Mouse (Mus musculus) v-Abl transformed pro-B cells (cell line): ENCODE measurements around the gene A430078G23Rik.

Experiments used
- in situ Hi-C, 2 experiments: fragments of 400-800 bp; cut with MboI; formaldehyde crosslinking; loops; one replicate each; pipeline ENCODE4 v1.15.1; 2025; ENCODE audit not compliant: unreplicated experiment in 2 of 2

A430078G23Rik gene

GRCm38 (mm10) chr8:3395246-3395645 is 42.0 kb downstream of the A430078G23Rik start:
- in situ Hi-C loops: no loop called here

- in situ Hi-C loops: no loop called here
Measured at GRCm38 (mm10) chr8:3397597-3397996, 44.4 kb downstream of the A430078G23Rik start.

- in situ Hi-C loops: no loop called here
Measured at GRCm38 (mm10) chr8:3400509-3400908, 47.3 kb downstream of the A430078G23Rik start.

GRCm38 (mm10) chr8:3407417-3407816 is 54.2 kb downstream of the A430078G23Rik start:
- in situ Hi-C loops: no loop called here

GRCm38 (mm10) chr8:3411085-3411484 is 57.9 kb downstream of the A430078G23Rik start:
- in situ Hi-C loops: no loop called here

GRCm38 (mm10) chr8:3411901-3412301 is 58.7 kb downstream of the A430078G23Rik start:
- in situ Hi-C loops: no loop called here

- in situ Hi-C loops: no loop called here
Measured at GRCm38 (mm10) chr8:3412816-3413215, 59.6 kb downstream of the A430078G23Rik start.

- in situ Hi-C loops: no loop called here
Measured at GRCm38 (mm10) chr8:3414639-3415190, 61.5 kb downstream of the A430078G23Rik start.

- in situ Hi-C loops: no loop called here
Measured at GRCm38 (mm10) chr8:3415259-3415658, 62.0 kb downstream of the A430078G23Rik start.

GRCm38 (mm10) chr8:3415661-3416060 is 62.4 kb downstream of the A430078G23Rik start:
- in situ Hi-C loops: no loop called here

GRCm38 (mm10) chr8:3416846-3417245 is 63.6 kb downstream of the A430078G23Rik start:
- in situ Hi-C loops: no loop called here

GRCm38 (mm10) chr8:3417455-3417854 is 64.2 kb downstream of the A430078G23Rik start:
- in situ Hi-C loops: no loop called here

GRCm38 (mm10) chr8:3418101-3418500 is 64.9 kb downstream of the A430078G23Rik start:
- in situ Hi-C loops: no loop called here

- in situ Hi-C loops: no loop called here
Measured at GRCm38 (mm10) chr8:3420105-3420706, 67.0 kb downstream of the A430078G23Rik start.

GRCm38 (mm10) chr8:3421507-3421906 is 68.3 kb downstream of the A430078G23Rik start:
- in situ Hi-C loops: no loop called here

- in situ Hi-C loops: no loop called here
Measured at GRCm38 (mm10) chr8:3425217-3425616, 72.0 kb downstream of the A430078G23Rik start.

GRCm38 (mm10) chr8:3426211-3426610 is 73.0 kb downstream of the A430078G23Rik start:
- in situ Hi-C loops: no loop called here

- in situ Hi-C loops: no loop called here
Measured at GRCm38 (mm10) chr8:3428426-3428825, 75.2 kb downstream of the A430078G23Rik start.

- in situ Hi-C loops: no loop called here
Measured at GRCm38 (mm10) chr8:3429966-3430365, 76.8 kb downstream of the A430078G23Rik start.

- in situ Hi-C loops: no loop called here
Measured at GRCm38 (mm10) chr8:3431113-3431512, 77.9 kb downstream of the A430078G23Rik start.

- in situ Hi-C loops: no loop called here
Measured at GRCm38 (mm10) chr8:3436492-3436891, 83.3 kb downstream of the A430078G23Rik start.

- in situ Hi-C loops: no loop called here
Measured at GRCm38 (mm10) chr8:3439510-3439909, 86.3 kb downstream of the A430078G23Rik start.
